Mouse (Mus musculus) forelimb bud, embryonic 11.5 days (tissue): ENCODE results near the gene Bik.
A peak's percentile ranks its signal among the peaks of the same experiment; 100 is the strongest.

Experiments used
- DNase-seq: peaks from one replicate; pipeline ENCODE4 v3.0.0-alpha.2; 2012; ENCODE audit warnings: low read depth, low spot score

The Bik gene

GRCm38 (mm10) chr15:83512489-83513281 lies 14.0 kb upstream of the Bik start:
- no peak for DNase-seq

GRCm38 (mm10) chr15:83515018-83515417 lies 11.6 kb upstream of the Bik start:
- DNase-seq: no peak

- DNase-seq: peak; percentile 84
Measured at GRCm38 (mm10) chr15:83518215-83519048, 8.2 kb upstream of the Bik start.

- no peak for DNase-seq
Measured at GRCm38 (mm10) chr15:83520861-83521382, 5.7 kb upstream of the Bik start.

- DNase-seq: no peak
Measured at GRCm38 (mm10) chr15:83523196-83523595, 3.5 kb upstream of the Bik start.

GRCm38 (mm10) chr15:83523638-83524332 lies 2.9 kb upstream of the Bik start:
- no peak for DNase-seq

- DNase-seq: no peak
Measured at GRCm38 (mm10) chr15:83524333-83524729, 2.3 kb upstream of the Bik start.

GRCm38 (mm10) chr15:83527092-83527437 lies 403 bp downstream of the Bik start:
- DNase-seq: no peak

GRCm38 (mm10) chr15:83527747-83528146 lies 1.1 kb downstream of the Bik start:
- DNase-seq: no peak

GRCm38 (mm10) chr15:83528892-83529291 lies 2.2 kb downstream of the Bik start:
- DNase-seq: no peak

GRCm38 (mm10) chr15:83529765-83530164 lies 3.1 kb downstream of the Bik start:
- DNase-seq: no peak

- no peak for DNase-seq
Measured at GRCm38 (mm10) chr15:83530233-83530632, 3.6 kb downstream of the Bik start.

- DNase-seq: no peak
Measured at GRCm38 (mm10) chr15:83530688-83531087, 4.0 kb downstream of the Bik start.

- no peak for DNase-seq
Measured at GRCm38 (mm10) chr15:83531961-83532469, 5.4 kb downstream of the Bik start.

GRCm38 (mm10) chr15:83532606-83533005 lies 5.9 kb downstream of the Bik start:
- no peak for DNase-seq

- no peak for DNase-seq
Measured at GRCm38 (mm10) chr15:83534960-83535889, 8.6 kb downstream of the Bik start.

- DNase-seq: no peak
Measured at GRCm38 (mm10) chr15:83535890-83536231, 9.2 kb downstream of the Bik start.

- DNase-seq: no peak
Measured at GRCm38 (mm10) chr15:83538855-83539254, 12.2 kb downstream of the Bik start.

- no peak for DNase-seq
Measured at GRCm38 (mm10) chr15:83539905-83540304, 13.2 kb downstream of the Bik start.

GRCm38 (mm10) chr15:83541647-83542287 lies 15.1 kb downstream of the Bik start:
- no peak for DNase-seq
